Mouse (Mus musculus) stomach, embryonic 16.5 days (tissue): ENCODE measurements around the gene Rhbdd2. TPM values are rescaled to one million over a fixed set of nuclear protein-coding genes. Genes with fewer than 3 reads are reported as not detected.
A peak's percentile ranks its signal among the peaks of the same experiment; 100 is the strongest.

Source experiments
- ATAC-seq: fragments of 200-750 bp; cut with Nextera tagmentation; 2 replicates; pipeline ENCODE4 v1.8.0; 2017; ENCODE audit warnings: moderate number of reproducible peaks, moderate TSS enrichment; ENCODE audit not compliant: insufficient read depth, low FRiP score
- H3K27ac ChIP-seq: fragments of 300-500 bp; sonication (generic); 2 replicates; pipeline ENCODE4 v1.5.1; 2014; ENCODE audit warnings: low read length
- H3K27me3 ChIP-seq: fragments of 300-500 bp; sonication (generic); 2 replicates; pipeline ENCODE4 v1.6.1; 2014; ENCODE audit warnings: low read length, control low read depth, mixed read lengths; ENCODE audit not compliant: control insufficient read depth, insufficient read depth
- H3K36me3 ChIP-seq: fragments of 300-500 bp; sonication (generic); 2 replicates; pipeline ENCODE4 v1.6.1; 2014; ENCODE audit warnings: low read length; ENCODE audit not compliant: control insufficient read depth, insufficient read depth
- H3K4me1 ChIP-seq: fragments of 300-500 bp; sonication (generic); 2 replicates; pipeline ENCODE4 v1.6.1; 2014; ENCODE audit warnings: low read length, control low read depth, mixed read lengths; ENCODE audit not compliant: control insufficient read depth, insufficient read depth
- H3K4me2 ChIP-seq: fragments of 300-500 bp; sonication (generic); 2 replicates; pipeline ENCODE4 v1.6.1; 2014; ENCODE audit warnings: low read depth, low read length, mixed read lengths
- H3K4me3 ChIP-seq: fragments of 300-500 bp; sonication (generic); replicated peaks from 2 replicates; pipeline ENCODE4 v1.5.1; 2014; ENCODE audit warnings: mild to moderate bottlenecking, low read length
- H3K9ac ChIP-seq: fragments of 300-500 bp; sonication (generic); 2 replicates; pipeline ENCODE4 v1.6.1; 2014; ENCODE audit warnings: low read length
- H3K9me3 ChIP-seq: fragments of 300-500 bp; sonication (generic); replicated peaks from 2 replicates; pipeline ENCODE4 v1.6.1; 2016; ENCODE audit warnings: low read length, control low read depth; ENCODE audit not compliant: control insufficient read depth
- WGBS: fragments of 180-500 bp; shearing (Covaris S2); extraction: QIAGEN DNeasy Blood & Tissue Kit; methylation state at CpG from one replicate; pipeline ENCODE4 v1.1.7; 2014; 5-methylcytosine and 5-hydroxymethylcytosine counted together
- polyA plus RNA-seq: library from polyadenylated mRNA; unstranded; fragments of >200 nt; fragmentation: Nextera tagmentation; extraction: Ambion mirVana; gene quantifications from 2 replicates; pipeline ENCODE4 v1.2.1, GENCODE M21; 2015

Gene Rhbdd2
- polyA plus RNA-seq, 1 experiment from 2014 or later = 41.3 TPM

DNA sequence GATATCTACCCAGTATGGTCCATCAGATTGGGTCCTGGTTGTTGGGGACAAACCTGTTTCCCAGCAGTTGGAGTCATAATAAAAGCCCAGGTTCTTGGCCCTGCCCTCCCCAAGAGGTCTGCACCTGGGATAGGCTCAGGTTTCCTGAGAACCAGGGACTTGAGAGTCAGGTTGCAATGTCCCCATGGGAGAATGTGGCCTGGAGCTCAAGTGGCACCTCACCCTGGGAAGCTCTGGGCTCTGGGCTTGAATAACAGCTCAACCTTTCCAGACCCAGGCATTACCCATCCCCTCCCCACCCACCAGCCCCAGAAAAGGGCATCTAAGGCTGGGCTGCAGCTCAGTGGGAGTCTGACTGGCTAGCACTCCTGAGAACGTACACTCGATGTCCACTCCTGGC, 20.8 kb downstream of the Rhbdd2 start:
- Histone ChIP-seq H3K9ac (no peak overlapping the region), H3K4me2 (no peak overlapping the region), H3K27ac (no peak overlapping the region), H3K4me3 (no peak overlapping the region), H3K4me1 (no peaks in the 10 kb centered on the region), H3K9me3 (no peaks in the 10 kb centered on the region), H3K27me3 (no peaks in the 10 kb centered on the region), H3K36me3 (no peaks in the 10 kb centered on the region)
- 63% methylated on average over 2 of the region's 2 CpGs for WGBS
- no peak for ATAC-seq

DNA sequence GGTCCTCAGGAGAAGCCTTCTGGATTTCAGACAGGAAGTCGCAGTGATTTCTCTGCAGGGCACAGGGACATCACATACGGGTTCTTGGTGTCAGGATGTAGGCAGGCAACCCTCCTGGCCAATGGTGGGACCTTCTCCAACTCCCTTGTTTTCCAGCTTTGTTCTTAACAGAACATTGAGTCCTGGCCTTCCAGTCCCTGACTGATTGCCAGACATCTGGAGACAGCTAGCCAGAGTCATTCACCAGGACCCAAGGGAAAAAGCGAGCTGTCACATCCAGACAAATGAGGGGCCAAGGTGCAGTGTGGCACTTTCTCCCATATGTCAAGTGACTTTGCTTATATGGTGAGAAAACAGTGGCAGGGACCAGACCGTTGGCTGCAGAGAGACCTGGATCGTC, 23.6 kb downstream of the Rhbdd2 start:
- no peak overlapping the region for H3K4me3 ChIP-seq
- ATAC-seq = no peak
- H3K4me1 ChIP-seq = no peaks in the 10 kb centered on the region
- H3K27ac ChIP-seq = no peak overlapping the region
- no peak overlapping the region for H3K4me2 ChIP-seq
- H3K9me3 ChIP-seq = no peaks in the 10 kb centered on the region
- H3K27me3 ChIP-seq = no peaks in the 10 kb centered on the region
- WGBS = 46% methylated on average over 5 of the region's 5 CpGs
- no peak overlapping the region for H3K9ac ChIP-seq
- H3K36me3 ChIP-seq = no peaks in the 10 kb centered on the region

DNA sequence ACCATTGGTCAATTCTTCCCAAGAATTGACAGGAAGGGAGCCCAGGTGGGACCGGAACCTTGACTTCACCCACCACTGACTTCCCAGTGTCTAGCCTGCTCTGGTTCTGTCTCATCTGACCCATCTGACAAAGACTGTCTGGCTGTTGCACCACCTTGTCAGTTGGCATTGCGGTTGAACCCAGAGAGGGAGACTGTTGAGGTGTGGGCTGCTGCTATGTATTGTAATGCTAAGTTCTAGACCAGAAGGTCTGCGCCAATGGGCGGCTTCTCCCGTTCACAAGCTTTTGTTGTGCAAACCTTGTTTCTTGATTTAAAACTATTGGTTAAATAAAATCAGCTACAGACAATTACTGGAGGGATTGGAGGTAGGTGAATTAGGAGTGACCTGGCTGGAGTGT, 24.7 kb downstream of the Rhbdd2 start:
- no peak overlapping the region for H3K27ac ChIP-seq
- H3K4me2 ChIP-seq = no peak overlapping the region
- no peaks in the 10 kb centered on the region for H3K36me3 ChIP-seq
- no peaks in the 10 kb centered on the region for H3K9me3 ChIP-seq
- no peaks in the 10 kb centered on the region for H3K4me1 ChIP-seq
- no peak overlapping the region for H3K9ac ChIP-seq
- WGBS = 92% methylated on average over 5 of the region's 5 CpGs
- no peaks in the 10 kb centered on the region for H3K27me3 ChIP-seq
- H3K4me3 ChIP-seq = no peak overlapping the region
- no peak for ATAC-seq

DNA sequence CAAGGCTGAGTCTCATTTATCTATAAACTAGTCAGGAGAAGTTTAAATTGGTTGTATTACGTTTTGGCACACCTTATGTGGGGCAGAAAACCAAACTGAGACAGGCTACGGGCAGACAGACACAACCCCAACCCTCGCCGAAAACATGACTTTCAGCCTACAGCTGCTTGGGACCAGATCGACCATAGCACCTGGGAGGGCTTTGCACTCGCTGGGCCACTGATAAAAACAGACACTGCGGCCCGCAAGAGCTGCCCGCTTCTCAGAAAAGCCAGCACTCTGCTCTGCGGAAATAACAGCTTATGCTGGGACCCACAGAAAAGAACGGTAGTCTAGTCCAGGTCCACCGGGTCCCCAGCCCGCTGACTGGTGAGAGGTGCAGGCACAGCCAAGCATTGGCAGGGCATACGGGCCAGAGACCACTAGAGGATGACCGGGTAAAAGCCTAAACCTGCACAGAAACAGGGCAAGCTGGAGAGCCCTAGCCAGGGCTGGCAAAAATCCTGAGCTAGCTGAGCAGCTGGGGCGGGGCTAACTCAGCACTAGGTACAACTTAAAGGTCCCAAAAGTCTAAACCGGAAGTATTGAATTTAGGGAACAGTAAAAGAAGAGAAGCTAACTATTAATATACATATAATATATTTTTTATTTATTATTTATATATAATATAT, 25.4 kb downstream of the Rhbdd2 start:
- peak overlapping the region; percentile 23; the same call in 1 of the 2 replicates for H3K9ac ChIP-seq
- H3K9me3 ChIP-seq = no peaks in the 10 kb centered on the region
- H3K4me2 ChIP-seq = no peak overlapping the region
- H3K27ac ChIP-seq = no peak overlapping the region
- 47% methylated on average over 17 of the region's 17 CpGs for WGBS
- H3K4me3 ChIP-seq = no peak overlapping the region
- no peaks in the 10 kb centered on the region for H3K36me3 ChIP-seq
- no peaks in the 10 kb centered on the region for H3K27me3 ChIP-seq
- no peak for ATAC-seq
- no peaks in the 10 kb centered on the region for H3K4me1 ChIP-seq

DNA sequence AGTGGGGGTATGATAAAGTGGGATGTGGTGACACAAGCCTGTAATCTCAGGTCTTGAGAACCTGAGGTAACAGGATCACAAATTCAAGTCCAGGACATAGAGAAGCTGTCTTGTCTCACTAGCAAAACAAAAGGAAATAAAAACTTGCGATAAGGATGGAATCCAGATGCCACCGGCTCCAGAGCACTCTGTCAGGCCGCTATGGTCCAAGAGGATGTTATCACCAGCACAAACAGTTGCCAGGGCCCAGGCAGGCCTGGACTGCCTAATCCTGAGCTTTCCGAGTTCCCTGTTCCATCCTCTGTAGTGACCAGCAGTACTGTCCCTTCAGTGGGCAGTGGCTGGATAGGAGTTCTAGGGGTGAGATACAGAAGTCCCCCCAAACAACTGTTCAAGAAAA, 27.5 kb downstream of the Rhbdd2 start:
- Histone ChIP-seq H3K4me3 (no peak overlapping the region), H3K4me1 (no peaks in the 10 kb centered on the region), H3K9me3 (no peaks in the 10 kb centered on the region), H3K27ac (no peak overlapping the region), H3K4me2 (no peak overlapping the region), H3K27me3 (no peaks in the 10 kb centered on the region), H3K9ac (no peak overlapping the region), H3K36me3 (no peaks in the 10 kb centered on the region)
- ATAC-seq = no peak
- WGBS = 53% methylated on average over 4 of the region's 4 CpGs

DNA sequence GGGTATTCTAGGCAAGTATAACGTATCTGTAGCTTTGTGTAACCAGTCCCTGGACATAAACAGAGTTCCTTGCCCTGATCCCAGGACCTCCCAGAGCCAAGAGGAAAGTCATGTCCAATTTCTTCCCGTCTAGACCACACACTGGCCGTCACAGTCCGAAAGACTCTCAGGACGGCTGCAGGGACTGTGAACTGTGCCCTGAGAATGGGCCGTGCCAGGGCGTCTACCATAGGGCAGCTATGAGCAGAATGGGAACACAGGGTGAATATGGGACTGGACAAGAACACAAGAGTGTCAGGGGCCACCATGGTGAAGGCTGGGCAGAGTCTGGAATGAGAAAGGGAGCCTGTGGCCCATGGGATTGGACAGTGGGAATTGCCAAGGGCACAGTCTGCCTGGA, 28.1 kb downstream of the Rhbdd2 start:
- Histone ChIP-seq H3K27me3 (no peaks in the 10 kb centered on the region), H3K9me3 (no peaks in the 10 kb centered on the region), H3K27ac (no peak overlapping the region), H3K4me2 (no peak overlapping the region), H3K4me1 (no peaks in the 10 kb centered on the region), H3K36me3 (no peaks in the 10 kb centered on the region), H3K4me3 (no peak overlapping the region), H3K9ac (no peak overlapping the region; the same call in 1 of the 2 replicates)
- ATAC-seq = no peak
- WGBS = 85% methylated on average over 7 of the region's 7 CpGs

DNA sequence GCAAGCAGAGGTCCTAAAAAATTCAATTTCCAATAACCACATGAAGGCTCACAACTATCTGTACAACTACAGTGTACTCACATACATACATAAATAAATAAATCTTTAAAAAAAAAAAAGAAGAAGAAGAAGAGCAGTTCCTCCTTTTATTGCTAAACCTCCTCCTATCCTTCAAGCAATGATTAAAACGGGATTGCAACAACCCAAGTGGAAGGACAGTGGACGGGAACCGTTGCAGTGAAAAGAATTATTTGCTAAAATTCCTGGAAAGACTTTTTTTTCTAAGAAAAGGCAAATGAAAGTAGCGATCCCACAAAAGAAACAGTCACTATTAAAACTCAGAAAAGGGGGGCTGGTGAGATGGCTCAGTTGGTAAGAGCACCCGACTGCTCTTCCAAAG, 34.5 kb downstream of the Rhbdd2 start:
- Histone ChIP-seq H3K4me1 (peaks cover 5% of the 10 kb centered on the region; the same call in 1 of the 2 replicates), H3K4me2 (no peak overlapping the region), H3K9me3 (0 out of 2 replicates have a peak, but pooled peaks cover 5% of the 10 kb centered on the region)

DNA sequence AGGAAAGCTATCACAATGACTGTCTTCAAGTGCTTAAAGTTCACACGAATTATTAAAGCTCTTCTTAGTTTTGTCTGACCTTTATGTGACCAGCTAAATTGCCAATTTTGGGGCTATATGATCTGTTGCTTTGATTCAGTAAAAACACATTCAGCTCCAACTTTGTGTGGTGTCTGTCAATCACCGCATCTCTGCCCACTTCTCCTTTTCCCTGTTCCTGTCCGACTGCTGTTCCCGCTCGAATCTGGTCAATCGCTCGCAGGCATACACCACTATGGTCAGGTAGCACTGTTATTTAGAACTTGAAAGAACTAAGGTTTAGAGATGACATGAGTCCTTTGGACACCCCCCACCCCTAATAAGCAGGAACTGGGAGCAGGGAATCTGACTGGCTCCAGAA, 35.7 kb downstream of the Rhbdd2 start:
- H3K36me3 ChIP-seq = no peaks in the 10 kb centered on the region
- no peak overlapping the region for H3K27ac ChIP-seq
- no peak overlapping the region for H3K4me3 ChIP-seq
- H3K4me2 ChIP-seq = no peak overlapping the region
- ATAC-seq = no peak
- no peak overlapping the region for H3K9ac ChIP-seq
- 78% methylated on average over 7 of the region's 7 CpGs for WGBS
- no peaks in the 10 kb centered on the region for H3K27me3 ChIP-seq
- 0 out of 2 replicates have a peak, but pooled peaks cover 5% of the 10 kb centered on the region for H3K9me3 ChIP-seq
- H3K4me1 ChIP-seq = peaks cover 5% of the 10 kb centered on the region; the same call in 1 of the 2 replicates

More for the DNA sequence above, 34.5 kb downstream of the Rhbdd2 start:
- no peaks in the 10 kb centered on the region for H3K36me3 ChIP-seq
- H3K9ac ChIP-seq = no peak overlapping the region
- no peak overlapping the region for H3K27ac ChIP-seq
- no peak for ATAC-seq
- H3K27me3 ChIP-seq = no peaks in the 10 kb centered on the region
- no peak overlapping the region for H3K4me3 ChIP-seq
- 82% methylated on average over 5 of the region's 5 CpGs for WGBS

DNA sequence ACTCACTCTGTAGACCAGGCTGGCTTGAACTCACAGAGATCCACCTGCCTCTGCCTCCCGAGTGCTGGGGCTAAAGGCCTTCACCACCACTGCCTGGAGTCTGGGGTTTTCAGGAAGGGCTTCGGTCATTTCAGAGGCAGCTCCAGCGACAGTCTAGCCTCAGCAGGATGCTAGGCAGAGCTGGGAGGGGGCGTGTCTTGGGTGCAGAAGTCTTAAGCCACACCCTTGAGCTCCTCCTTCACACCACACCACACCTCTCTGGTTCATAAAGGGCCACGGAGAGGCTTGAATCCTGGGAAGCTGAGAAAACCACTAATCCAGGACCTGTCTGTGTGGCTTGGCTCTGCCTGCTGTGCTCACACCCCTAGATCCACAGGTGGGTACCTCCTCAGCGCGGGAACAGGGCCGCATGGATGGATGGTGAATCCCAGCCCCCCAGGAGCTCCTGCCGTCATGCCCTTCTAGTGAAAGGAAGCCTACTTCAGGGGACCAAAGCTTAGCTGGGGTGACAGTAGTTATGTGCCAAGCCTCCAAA, 37.4 kb downstream of the Rhbdd2 start, which contains the start of gene Por:
Gene Por, plus strand, starts transcription at position 293 of the 535 bp plus-strand sequence.
- 0 out of 2 replicates have a peak within 1 kb of the TSS, but pooled peaks have one; percentile 2 for H3K4me2 ChIP-seq
- 0 out of 2 replicates have a peak, but pooled peaks cover 5% of the 10 kb centered on the region for H3K9me3 ChIP-seq
- H3K9ac ChIP-seq = no peak within 1 kb of the TSS; the same call in 1 of the 2 replicates
- ATAC-seq = peak; percentile 81; the same call in 1 of the 2 replicates
- no peaks in the 10 kb centered on the region for H3K36me3 ChIP-seq
- H3K27ac ChIP-seq = peak within 1 kb of the TSS; percentile 66
- H3K4me1 ChIP-seq = peaks cover 17% of the 10 kb centered on the region
- H3K27me3 ChIP-seq = no peaks in the 10 kb centered on the region
- H3K4me3 ChIP-seq = peak within 1 kb of the TSS; percentile 10; the same call in 1 of the 2 replicates
- WGBS = 24% methylated on average over 9 of the region's 9 CpGs
